Mouse (Mus musculus): ENCODE data around the gene Brd2.

Brd2 gene

DNA sequence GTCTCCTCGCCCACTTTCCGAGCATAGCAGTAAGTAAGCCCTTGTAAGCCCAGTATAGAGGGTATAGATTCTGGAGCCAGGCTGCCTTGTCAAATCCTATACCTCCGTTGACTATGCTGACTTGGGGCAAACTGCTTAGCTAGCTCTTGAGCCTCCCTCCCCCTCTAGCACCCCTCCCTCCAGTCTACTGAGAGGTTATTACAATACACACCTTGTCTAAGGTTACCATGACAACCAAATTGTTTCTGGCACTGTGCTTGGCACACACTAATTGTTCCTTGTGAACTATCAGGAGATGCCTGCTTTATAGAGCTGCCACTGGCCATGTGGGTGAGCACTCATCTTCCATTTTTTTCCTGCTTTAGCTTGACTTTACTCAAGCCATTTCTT, 12.6 kb downstream of the Brd2 start:
- DNase-seq, result no peak

DNA sequence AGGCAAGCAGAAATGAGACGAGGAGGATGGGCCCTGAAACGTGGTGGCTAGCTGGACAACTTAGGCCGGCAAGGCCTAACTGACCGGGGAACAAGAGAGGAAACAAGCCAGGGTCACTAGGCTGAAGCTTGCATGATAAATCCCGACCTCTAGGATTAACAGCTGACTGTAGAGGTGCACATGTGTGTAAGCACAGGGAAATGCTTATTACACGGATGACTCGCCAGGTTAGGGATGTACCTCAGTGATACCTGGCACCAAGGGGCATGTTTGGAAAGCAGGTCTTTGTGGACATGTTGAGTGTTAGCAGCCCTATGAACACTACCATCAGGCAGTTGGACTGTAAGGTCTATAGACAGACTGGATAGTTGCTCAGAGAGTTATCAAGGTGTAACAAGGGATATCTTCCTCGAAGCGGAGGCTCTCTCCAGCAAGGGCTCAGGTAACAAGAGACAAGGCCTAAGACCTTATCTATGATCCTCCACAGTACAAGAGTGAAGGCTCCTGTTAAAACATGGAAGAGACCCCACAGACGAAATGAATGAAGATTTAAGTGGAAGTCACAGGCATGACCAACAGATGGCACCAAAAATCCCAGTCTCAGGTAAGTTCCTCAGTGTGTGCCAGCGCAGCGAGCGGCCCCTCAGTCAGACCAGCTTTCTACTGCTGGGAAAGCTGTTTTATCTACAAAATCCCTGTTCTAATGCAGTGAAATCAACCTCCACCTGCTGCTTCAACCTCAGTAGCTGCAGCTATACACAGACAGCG, 13.2 kb downstream of the Brd2 start:
- no peak for DNase-seq

DNA sequence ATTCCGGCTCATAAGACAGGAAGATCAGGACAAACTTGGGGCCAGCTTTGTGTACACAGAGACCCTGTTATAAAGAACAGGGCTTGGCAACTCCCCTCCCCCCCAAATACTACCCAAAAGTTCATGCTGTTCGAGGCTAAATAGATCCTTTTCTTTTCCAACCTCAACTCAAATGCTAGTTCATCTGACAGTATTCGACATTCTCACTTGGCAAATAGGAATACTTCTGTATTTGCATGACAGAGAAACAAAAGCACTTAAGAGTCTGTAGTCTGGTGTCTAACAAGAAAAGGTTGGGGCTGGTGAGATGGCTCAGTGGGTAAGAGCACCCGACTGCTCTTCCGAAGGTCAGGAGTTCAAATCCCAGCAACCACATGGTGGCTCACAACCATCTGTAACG, 14.0 kb downstream of the Brd2 start:
- no peak for DNase-seq

DNA sequence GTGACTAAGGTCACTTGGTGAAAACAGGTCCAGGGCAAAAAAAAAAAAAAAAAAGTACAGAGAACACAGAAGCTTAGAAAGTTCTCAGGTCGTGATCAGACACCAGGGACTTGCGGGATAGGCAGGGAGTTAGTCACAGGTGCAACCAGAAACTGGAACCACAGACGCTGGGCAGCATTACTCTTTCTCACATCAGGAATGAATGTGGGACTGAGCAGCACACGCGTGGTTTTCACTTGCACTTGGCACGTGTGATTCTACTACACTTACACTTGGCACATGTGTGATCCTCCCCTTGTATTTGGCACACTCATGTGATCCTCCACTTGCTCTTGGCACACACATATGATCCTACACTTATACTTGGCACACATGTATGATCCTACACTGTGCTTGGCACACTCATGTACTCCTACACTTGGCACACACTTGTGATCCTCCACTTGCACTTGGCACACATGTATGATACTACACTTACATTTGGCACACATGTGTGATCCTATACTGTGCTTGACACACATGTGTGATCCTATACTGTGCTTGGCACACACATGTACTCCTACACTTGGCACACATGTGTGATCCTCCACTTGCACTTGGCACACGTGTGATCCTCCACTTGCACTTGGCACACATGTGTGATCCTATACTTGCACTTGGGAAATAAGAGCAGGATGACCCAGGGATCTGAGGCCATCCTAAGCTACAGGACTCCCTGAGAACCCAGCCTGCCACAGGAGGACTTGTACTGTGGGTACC, 15.1 kb downstream of the Brd2 start:
- no peak for DNase-seq

DNA sequence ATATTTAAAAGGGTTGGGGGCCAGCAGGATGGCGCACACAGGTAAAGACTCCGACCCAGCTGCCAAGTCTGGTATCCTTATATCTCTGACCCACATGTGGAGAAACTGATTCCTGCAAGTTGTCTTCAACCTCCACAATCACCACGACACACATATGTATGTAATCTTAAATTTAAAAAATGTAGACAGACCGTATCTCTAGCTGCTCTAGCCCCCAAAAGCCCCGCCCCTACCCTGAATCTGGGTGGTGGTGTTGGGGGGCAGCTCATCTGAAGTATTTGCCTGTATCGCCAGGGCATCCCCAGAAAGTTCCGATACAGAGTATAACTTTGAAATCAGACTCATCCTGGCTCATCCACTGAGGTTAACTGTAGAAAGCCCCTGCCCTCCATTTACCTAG, 15.9 kb downstream of the Brd2 start:
- DNase-seq, result no peak

DNA sequence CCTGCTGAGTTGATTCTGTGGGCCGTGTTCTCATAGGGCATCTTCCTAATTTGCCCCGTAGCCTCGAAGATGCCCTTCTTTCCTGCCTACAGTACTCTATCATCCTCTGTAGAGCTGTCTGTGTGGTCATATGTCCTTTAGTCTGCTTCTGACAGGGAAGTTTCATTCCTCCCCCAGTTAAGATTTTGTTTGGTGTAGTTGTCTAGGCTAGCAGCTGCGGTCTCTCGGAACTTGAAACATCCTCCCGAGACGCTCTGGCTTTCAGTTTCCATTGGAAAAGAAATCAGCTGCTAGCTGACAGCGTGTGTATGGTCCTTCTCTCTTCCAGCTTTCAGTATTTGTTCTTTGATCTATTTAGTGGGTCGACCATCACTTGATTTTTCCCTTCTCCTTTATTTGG, 17.6 kb downstream of the Brd2 start:
- no peak for DNase-seq

DNA sequence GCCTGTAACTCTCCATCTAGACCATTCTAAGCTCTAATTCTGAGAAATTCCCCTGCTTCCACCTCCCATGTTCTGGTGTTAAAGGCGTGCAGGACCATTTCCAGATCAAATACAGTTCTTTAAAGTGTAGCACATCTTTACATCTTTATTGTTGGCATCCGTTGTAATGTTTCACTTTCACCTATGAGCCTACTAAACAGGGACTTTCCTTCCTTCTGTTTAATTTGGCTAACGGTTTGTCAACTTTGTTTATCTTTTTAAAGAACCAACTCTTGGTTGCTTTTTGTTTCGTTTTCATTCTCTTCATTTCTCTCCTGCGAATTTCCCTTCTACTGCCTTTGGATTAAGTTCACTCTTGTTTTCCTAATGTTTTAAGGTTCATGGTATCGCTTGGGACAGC, 19.6 kb downstream of the Brd2 start:
- DNase-seq, result no peak

DNA sequence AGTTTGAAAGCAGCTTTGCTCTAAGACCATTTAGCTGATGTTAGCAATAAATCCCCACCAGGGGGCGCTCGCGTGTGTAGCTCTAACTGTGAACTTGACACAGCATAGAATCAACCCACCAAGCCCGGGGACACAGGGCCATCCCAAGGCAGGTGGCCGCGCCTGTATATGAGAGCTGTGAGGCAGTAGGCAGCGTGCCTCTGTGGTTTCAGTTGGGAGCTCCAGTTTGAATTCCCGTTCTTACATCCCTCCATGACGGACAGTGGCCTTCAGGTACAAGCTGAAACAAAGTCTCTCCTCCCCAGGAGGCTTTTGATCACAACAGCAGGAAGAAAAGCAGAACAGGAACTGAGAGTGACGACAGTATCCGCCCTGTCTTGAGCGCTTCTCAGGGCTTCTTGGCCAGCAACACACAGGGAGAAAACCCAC, 20.8 kb downstream of the Brd2 start:
- peak; percentile 85 to 96 for DNase-seq

DNA sequence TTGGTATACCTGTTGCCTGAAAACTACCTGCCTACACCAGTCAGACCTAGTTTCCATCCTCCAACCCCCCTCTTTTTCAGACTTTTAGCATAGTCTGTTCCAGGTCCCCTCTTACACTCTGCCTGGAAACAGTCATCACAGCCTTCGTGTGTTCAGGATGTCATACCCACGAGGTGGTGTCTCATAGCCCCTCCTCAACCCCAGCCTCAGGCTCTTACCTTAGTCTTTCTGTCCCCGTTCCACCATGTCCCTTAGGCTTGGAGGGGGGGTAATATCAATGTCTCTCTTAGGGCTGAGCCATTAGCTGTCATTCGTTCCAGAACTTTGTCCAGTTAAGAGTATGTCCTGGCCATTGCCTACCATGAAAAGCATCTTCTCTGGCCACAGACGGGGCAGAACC, 21.2 kb downstream of the Brd2 start:
- DNase-seq, result no peak

DNA sequence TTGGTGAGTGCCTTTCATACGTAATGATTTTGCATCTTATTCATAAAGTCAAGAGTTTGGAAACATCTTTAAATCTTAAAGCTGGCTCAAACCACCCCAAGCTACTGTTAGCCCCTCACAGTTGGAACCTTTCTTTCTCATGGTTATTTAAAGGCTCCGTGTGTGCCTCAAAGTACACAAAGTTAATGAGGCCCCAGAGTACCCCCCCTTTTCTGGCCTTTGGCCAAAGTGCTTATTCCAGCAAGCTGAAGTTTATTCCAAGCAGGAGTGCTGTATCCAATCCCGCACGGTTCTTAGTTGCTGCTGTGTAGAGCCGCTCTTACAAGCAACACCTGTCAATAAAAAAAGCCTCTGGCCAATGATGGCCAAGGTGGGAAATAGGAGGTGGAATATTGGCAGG, 22.9 kb downstream of the Brd2 start:
- DNase-seq, result peak in 1 of 2 experiments; percentile 54

DNA sequence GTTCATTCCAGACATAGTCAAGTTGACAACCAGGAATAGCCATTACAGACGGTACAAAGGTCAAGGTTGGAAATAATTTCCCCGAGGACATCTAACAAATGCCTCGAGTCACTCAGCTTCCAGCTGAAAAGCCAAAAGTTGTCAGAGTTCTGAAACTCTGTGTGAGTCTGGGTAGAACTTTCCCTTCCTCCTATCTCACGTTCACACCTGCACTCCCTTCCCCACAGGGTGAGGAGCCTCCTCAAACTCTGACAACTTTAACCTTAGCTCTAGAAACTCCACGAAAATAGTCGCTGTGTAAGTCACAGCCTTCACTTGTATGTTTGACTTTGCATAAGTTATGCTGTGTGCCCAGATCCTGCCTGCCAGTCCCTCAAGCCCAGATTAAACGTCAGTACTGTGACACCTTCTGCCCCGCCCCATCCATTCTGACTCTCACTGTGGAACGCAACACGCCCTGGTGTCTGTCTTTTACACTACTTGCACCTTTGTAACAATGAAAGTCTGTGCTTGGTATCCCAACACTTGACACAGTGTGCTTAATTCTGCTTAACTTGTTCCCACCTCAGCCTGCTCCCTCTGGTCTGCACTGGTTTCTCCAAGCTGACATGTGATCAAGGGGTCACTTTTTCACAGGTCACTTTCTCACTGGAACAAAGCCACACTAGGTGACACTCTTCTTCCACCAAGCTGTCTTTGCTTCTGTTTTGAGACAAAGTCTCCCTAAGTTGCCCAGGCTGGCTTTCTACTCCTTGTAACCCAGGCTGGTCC, 23.5 kb downstream of the Brd2 start:
- no peak for DNase-seq

DNA sequence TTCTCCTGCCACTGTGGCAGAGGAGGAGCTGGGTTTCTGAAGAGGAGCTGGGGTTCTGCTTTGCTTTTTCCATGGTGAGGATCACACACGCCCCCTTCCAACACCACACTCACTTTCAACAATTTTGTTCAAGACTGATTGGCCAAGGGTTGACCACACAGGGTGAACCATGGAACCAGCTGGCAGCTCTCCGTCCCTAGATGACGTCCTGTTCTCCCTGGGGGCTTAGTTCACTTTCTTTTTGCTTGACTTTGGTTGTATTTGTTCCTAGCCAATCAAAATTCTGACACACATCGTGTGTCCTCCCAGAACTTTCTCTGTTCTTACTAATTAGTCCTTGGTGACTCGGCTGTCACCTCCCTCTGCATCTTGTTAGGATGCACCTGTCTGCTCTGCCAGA, 25.2 kb downstream of the Brd2 start:
- DNase-seq, result no peak

DNA sequence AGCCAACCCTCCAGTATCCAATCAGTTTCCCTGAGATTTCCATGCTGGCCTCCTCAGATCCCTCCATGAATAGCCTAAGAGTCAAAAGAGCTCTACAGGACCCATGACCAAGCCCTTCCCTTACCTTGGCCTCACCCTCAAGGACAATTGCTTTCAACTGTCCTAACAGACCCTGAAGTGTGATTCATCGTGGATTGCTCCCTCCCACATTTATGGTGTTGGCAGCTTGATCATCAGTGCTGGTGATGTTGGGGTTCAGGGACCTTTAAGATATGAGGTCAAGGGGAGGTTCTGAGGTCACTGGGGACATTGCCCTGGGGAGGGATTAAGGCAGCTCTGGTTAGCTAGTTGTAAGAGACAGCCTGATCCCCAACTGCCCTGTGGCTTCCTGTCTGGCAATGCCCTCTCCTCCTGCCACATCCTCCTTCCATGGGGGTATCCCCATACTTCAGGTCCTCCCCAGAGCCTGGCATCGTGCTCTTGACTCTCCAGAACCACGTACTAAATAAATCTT, 25.9 kb downstream of the Brd2 start:
- no peak for DNase-seq

DNA sequence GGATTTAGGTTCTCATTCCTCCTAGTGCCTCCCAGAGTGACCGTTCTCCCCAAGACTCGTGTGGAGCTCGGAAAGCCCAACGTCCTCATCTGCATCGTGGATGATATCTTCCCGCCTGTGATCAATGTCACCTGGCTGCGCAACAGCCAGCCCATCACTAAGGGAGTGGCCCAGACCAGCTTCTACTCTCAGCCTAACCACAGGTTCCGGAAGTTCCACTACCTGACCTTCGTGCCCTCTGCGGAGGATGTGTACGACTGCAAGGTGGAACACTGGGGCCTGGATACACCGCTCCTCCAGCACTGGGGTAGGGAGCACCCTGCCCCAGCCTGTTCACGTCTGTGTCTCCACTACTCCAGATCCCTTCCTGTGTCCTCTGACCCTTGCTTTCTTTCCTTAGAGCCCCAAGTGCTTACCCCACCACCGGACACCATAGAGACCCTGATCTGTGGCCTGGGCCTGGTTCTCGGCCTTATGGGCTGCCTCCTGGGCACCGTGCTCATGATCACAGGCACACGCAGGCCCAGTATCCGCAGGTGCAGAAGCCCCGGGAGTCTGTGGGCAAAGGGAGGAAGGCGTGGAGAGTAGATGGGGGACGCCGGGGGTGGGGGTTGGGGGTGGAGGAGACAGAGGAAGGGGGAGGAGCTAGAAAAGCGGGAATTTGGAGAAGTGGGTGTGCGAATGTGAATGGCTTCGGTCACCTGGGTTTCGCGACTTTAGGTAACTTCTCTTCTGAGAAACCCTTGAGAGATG, 28.0 kb downstream of the Brd2 start:
- DNase-seq, result no peak

DNA sequence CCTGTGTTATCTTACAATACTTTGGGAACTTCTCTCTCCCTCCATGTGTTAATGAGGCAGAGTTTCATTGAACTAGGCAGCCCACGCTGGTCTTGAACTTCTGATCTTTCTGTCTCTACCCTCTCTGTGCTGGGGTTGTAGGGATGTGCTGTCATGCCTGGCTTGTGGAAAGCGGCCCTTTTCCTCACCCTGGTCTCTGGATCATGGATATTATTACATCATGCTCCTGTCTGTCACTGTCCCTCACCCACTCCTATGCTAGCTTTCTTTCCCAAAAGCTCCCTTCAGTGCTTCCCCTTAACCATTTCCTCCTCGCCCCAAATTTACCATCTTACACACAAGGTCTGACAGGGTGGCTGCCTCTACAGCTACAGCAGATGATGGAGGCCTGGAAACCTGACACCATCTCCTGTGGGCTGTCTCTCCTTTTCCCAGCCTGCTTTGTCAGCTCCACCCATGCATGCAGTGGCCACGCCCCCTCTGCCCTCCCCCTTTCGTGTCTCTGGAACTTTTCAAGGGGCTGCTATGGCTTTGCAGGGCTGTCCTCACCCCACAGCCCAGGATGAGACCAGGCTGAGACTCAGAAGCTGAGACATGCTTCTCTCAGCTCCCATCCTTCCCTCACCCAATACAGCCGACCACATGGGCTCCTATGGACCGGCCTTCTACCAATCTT, 29.1 kb downstream of the Brd2 start:
- DNase-seq, result no peak

DNA sequence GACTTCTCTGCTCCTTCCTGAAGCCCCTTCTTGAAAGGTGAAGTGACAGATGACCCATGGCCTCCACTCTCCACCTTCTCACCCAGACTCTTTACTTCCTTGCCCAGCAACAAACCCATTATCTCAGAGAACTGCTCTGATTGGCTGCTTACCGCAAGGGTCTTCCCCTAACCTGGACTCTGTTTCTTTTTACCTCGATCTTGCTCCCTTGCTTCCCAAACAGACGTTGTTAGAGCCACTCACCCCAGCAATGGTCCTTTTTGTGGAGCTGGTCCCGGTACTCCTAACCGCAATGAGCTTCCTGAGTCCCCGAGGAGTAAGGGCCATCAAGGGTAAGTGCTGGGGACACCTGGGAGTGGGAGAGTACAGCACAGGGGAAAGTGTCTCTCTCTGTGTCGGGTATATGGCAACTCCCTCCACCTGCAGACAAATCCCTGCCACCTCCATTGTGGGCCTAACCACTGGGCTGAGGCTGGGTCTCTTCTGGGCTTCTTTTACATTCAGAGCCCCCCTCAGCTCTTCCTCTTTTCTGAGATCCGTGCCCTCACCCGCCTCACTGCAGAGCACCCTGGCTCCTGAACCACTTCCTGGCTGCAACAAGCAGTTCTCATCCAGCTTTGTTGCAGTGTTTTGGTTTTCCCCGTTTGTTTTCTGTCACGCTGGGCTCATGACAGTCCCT, 30.1 kb downstream of the Brd2 start, which contains the start of gene H2-Oa:
Gene H2-Oa (plus strand): TSS at position 144 of the 679 bp plus-strand sequence.
- DNase-seq, result no peak

DNA sequence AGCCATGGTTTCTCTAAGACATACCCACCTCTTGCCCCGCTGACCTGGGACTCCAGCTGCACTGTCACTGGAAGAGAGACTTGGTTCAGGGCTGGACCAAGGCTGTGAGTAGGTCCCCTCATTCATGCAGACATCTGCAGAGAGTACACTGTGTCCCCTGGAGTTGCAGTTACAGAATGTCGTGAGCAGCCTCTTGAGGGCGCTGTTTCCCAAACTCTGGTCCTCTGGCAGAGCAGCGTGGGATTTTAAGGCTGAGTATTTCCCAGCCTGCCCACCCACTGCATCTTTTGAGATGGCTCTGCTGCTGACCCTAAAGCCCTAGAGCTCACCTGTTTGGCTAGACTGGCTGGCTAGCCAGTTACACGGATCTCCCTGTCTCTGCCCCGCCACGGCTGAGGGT, 31.5 kb downstream of the Brd2 start:
- no peak for DNase-seq

DNA sequence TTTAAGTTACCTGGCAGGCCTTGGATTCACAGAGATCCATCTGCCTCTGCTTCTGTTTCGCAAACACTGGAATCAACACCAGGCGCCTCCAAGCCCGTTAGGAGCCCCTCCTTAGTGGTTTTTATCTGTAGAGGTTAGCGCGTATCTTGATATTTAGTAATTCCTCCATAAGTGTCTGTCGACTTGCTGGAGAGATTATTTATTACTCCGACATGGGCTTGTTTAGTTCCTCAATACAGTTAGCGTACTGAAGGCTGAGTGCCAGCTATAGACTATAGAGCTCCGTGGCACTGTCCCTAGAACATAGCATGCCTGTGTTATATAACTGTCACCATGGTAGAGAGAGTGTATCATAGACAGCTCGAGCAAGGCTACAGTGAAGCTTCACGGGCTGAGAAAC, 34.3 kb downstream of the Brd2 start:
- DNase-seq, result no peak

DNA sequence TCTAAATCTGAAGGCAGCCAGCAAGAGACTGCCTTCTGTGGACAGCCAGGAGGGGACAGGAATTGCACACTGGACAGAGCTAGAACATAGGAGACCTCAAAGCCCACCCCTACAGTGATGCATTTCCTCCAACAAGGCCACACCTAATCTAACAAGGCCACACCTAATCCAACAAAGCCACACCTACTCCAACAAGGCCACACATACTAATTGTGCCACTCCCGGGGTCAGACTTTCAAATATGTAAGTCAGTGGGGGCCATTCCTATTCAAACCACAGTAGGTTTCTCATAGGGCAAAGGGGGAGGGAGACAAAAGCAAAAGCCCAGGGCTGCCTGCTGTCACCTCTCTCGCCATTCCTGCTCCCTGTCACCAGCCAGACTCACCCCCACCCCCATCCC, 35.0 kb downstream of the Brd2 start:
- DNase-seq, result no peak

DNA sequence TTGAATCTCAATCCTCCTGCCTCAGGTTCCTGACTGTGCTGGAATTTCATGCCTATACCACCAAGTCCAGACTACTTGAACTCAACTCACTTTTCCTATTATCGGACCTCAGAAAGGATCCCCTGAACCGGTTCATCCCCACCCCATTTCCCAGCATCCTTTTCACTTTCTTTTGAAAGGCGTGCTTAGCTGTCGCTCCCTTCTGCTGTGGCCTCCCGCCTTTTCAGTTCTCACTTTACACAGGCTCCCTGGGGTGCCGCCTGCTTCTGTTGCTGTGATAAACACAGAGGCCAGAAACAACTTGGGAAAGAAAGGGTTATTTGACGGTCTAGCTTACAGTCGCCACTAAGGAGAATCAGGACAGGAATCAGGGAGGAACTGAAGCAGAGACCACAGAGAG, 39.3 kb downstream of the Brd2 start:
- no peak for DNase-seq

DNA sequence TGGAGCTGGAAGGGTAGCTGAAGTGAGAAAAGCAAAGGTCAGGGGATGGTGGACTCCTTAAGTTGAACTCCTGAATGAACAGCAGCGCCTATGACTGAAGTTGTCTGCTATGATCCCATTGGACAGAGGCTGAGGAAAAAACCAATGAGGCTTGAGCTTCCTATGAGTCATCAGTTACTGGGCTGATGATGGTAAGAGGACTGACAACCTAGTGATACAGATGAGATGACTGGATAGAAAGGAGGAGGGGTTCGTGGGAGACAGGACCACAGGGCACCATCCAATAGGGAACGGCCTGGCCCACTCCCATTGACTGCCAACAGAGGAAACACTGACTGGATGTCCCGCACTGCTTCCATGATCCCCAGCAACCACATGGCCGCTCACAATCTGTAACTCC, 42.8 kb downstream of the Brd2 start:
- DNase-seq, result peak in 1 of 2 experiments; percentile 64

DNA sequence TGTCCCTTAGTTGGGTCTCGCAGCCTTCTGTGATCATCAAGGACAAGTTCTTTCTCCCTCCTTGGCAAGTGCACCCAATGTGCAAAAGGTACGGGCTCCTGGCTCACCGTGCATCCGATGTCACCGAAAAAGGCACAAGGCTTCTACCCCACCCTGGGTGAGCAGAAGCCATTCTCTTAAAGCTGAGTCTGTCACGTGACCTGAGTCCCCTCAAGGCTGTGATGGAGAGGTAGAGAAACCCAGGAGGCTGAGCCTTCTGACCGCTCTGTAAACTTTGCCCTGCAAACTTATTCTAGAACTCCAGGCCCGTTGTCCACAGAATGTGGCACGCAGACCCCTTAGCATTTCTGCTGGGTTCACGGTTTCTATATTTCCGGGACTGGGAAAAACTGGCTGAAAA, 43.4 kb downstream of the Brd2 start:
- DNase-seq, result no peak

Data from kidney, adult 8-10 months (tissue).